Mouse (Mus musculus) bone marrow macrophage, adult 2 months (primary cell): ENCODE data around the gene Ykt6.

Source experiments
- CTCF ChIP-seq: IDR thresholded peaks from 2 replicates; pipeline ENCODE4 v1.5.1; 2012; ENCODE audit warnings: low read depth, mild to moderate bottlenecking, low read length, moderate library complexity
- POLR2A ChIP-seq: IDR thresholded peaks from 2 replicates; pipeline ENCODE4 v1.6.1; 2012; ENCODE audit warnings: mild to moderate bottlenecking, low read depth, low read length, borderline replicate concordance

GRCm38 (mm10) chr11:5952501-5952900 is 3.0 kb upstream of the Ykt6 start:
- TF ChIP-seq CTCF: no peak
- TF ChIP-seq POLR2A: no peak
